8 mouse cellular contexts compared by ENCODE assay signal in genomic region chrX:155216271-155216670, GRCm38 (mm10). TPM values are rescaled to one million over a fixed set of nuclear protein-coding genes. Genes with fewer than 3 reads are reported as not detected.
DNase-seq lines count a peak whose midpoint lies in the region; ATAC-seq lines count a peak whose summit lies in the region.

Gene Sat1 (minus strand): TSS chrX:155216449.

- H3K4me2 ChIP-seq in hindbrain, embryonic 13.5 days, result peak within 1 kb of the TSS; percentile 56

- peak; percentile 99 for ATAC-seq in hindbrain, embryonic 13.5 days (ENCODE audit: low FRiP score)

- H3K27me3 ChIP-seq in hindbrain, embryonic 13.5 days, result no peaks in the 10 kb centered on the region

- peak; percentile 93 for DNase-seq in NIH3T3 (ENCODE audit: low read depth)
- peak; percentile 91 to 94 for DNase-seq in cerebellum, postnatal 10 days
- DNase-seq in frontal cortex, postnatal 14 days (ENCODE audit: low spot score in 2 of 2), result peak; percentile 76 to 88
- peak; percentile 41 to 65 for DNase-seq in layer of hippocampus, postnatal 25 days (ENCODE audit: extremely low spot score in 1 of 2, low spot score in 1 of 2)
- peak; percentile 96 for DNase-seq in lung, postnatal 25 days (ENCODE audit: low spot score)
- DNase-seq in retina, embryonic 14.5 days (ENCODE audit: low spot score), result peak; percentile 90
- peak; percentile 91 for DNase-seq in thymus, postnatal 4 days

- no peaks in the 10 kb centered on the region for H3K36me3 ChIP-seq in hindbrain, embryonic 13.5 days

- H3K4me1 ChIP-seq in hindbrain, embryonic 13.5 days (replicated peaks), result 0 out of 2 replicates have a peak, but pooled peaks cover 2% of the 10 kb centered on the region

- WGBS in hindbrain, embryonic 13.5 days, result 14% methylated on average over 24 of the region's 26 CpGs

- peak within 1 kb of the TSS; percentile 52 for H3K4me3 ChIP-seq in hindbrain, embryonic 13.5 days

- H3K9ac ChIP-seq in hindbrain, embryonic 13.5 days, result peak within 1 kb of the TSS; percentile 70

- H3K27ac ChIP-seq in hindbrain, embryonic 13.5 days, result peak within 1 kb of the TSS; percentile 60; the same call in 1 of the 2 replicates

- H3K9me3 ChIP-seq in hindbrain, embryonic 13.5 days, result no peaks in the 10 kb centered on the region

RNA-seq across cellular contexts. Expression of gene Sat1, which starts in this region (rescaled TPM):
- polyA plus RNA-seq in hindbrain, embryonic 13.5 days (2015; fragmentation: Nextera tagmentation; extraction: Ambion mirVana), result 74.9 and 80.9 TPM in 2 replicates
- total RNA-seq in layer of hippocampus, postnatal 25 days (2021), result 10 to 100 TPM; 57.6 to 79.1 TPM

Comparison
In these comparisons a context has a peak if more than half of its experiments do, and no peak if none do; other contexts are left out.
1. Peak in every context shown above with its lines: DNase-seq, ATAC-seq, H3K4me3 ChIP-seq and H3K27ac ChIP-seq.